Mouse (Mus musculus) right cerebral cortex, postnatal 25 days (tissue): Measurements from ENCODE around the gene Cryaa.

Source experiments
- DNase-seq: peaks from one replicate; pipeline ENCODE4 v3.0.0; 2022

The Cryaa gene

GRCm38 (mm10) chr17:31677507-31677906, at the start of gene Cryaa:
Gene Cryaa (plus strand): TSS chr17:31677807.
- DNase-seq, result no peak

- no peak for DNase-seq
Observed at GRCm38 (mm10) chr17:31627961-31628360, 49.6 kb upstream of the Cryaa start.

GRCm38 (mm10) chr17:31631081-31631800, 46.4 kb upstream of the Cryaa start:
- DNase-seq, result no peak

GRCm38 (mm10) chr17:31633007-31633406, 44.6 kb upstream of the Cryaa start:
- no peak for DNase-seq

- no peak for DNase-seq
Observed at GRCm38 (mm10) chr17:31634896-31635295, 42.7 kb upstream of the Cryaa start.

GRCm38 (mm10) chr17:31635781-31636180, 41.8 kb upstream of the Cryaa start:
- DNase-seq, result no peak

GRCm38 (mm10) chr17:31636277-31636941, 41.2 kb upstream of the Cryaa start:
- DNase-seq, result no peak

- DNase-seq, result peak; percentile 68
Observed at GRCm38 (mm10) chr17:31636942-31637811, 40.4 kb upstream of the Cryaa start, which contains the start of gene Cbs. Gene Cbs (minus strand): TSS chr17:31637238.

- DNase-seq, result peak; percentile 54
Observed at GRCm38 (mm10) chr17:31637866-31638570, 39.6 kb upstream of the Cryaa start.

GRCm38 (mm10) chr17:31639651-31640050, 38.0 kb upstream of the Cryaa start:
- DNase-seq, result no peak

- no peak for DNase-seq
Observed at GRCm38 (mm10) chr17:31642331-31642730, 35.3 kb upstream of the Cryaa start.

GRCm38 (mm10) chr17:31642913-31643312, 34.7 kb upstream of the Cryaa start:
- DNase-seq, result no peak

GRCm38 (mm10) chr17:31646199-31647002, 31.2 kb upstream of the Cryaa start:
- no peak for DNase-seq

GRCm38 (mm10) chr17:31652152-31652551, 25.5 kb upstream of the Cryaa start:
- no peak for DNase-seq

GRCm38 (mm10) chr17:31653277-31653676, 24.3 kb upstream of the Cryaa start:
- no peak for DNase-seq

- no peak for DNase-seq
Observed at GRCm38 (mm10) chr17:31655366-31655765, 22.2 kb upstream of the Cryaa start.

- DNase-seq, result no peak
Observed at GRCm38 (mm10) chr17:31656682-31657081, 20.9 kb upstream of the Cryaa start.

GRCm38 (mm10) chr17:31657141-31657983, 20.2 kb upstream of the Cryaa start:
- no peak for DNase-seq

- DNase-seq, result no peak
Observed at GRCm38 (mm10) chr17:31658136-31658467, 19.5 kb upstream of the Cryaa start.

GRCm38 (mm10) chr17:31658468-31659185, 19.0 kb upstream of the Cryaa start, which contains the start of gene U2af1:
Gene U2af1 (minus strand): TSS chr17:31658892.
- DNase-seq, result peak; percentile 99
